Mouse (Mus musculus): ENCODE measurements around the gene Vat1. TPM values are rescaled to one million over a fixed set of nuclear protein-coding genes. Genes with fewer than 3 reads are reported as not detected.
"Not testable (repeated sequence)": the region's sequence is repeated elsewhere in the genome, so short reads cannot be mapped to it uniquely, and the experiment has no call there.

The Vat1 gene
- polyA plus RNA-seq, 1 experiment from 2014 or later = 47.6 TPM

DNA sequence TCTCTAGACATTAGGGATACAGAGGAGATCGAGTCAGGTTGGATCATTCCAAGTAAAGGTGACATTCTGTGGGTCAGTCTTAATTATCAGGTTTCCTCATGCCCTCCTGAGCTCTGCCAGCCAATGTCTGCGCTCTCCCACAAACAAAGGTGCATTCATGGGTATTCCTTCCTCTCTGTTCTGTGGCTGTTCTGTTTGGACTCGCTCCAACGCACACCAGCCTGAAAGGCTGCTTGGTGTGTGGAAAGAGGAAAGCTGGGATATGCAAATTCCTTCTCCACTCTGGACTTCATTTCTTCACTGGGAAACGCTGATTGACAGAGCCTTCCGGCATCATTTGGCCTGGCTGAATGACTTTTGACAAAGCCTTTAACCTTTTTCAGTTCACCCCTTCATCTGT, 11.3 kb downstream of the Vat1 start:
- 73% methylated on average over 6 of the region's 6 CpGs for WGBS
- H3K9me3 ChIP-seq (ENCODE audit: control insufficient read depth, low read depth, low read length) = no peaks in the 10 kb centered on the region
- H3K27ac ChIP-seq (ENCODE audit: low read length) = no peak overlapping the region
- ATAC-seq (ENCODE audit: insufficient number of reproducible peaks, insufficient read depth, low FRiP score, low read depth) = no peak
- H3K27me3 ChIP-seq (ENCODE audit: control insufficient read depth, insufficient read depth, low read length) = no peaks in the 10 kb centered on the region
- no peak overlapping the region for H3K9ac ChIP-seq (replicated peaks; ENCODE audit: low read depth, low read length)
- H3K4me3 ChIP-seq (ENCODE audit: low read depth, low read length) = no peak overlapping the region
- peaks cover 4% of the 10 kb centered on the region; the same call in 1 of the 2 replicates for H3K36me3 ChIP-seq (ENCODE audit: control insufficient read depth, insufficient read depth, low read length)
- H3K4me2 ChIP-seq (replicated peaks; ENCODE audit: low read depth, low read length) = no peak overlapping the region
- peaks cover 12% of the 10 kb centered on the region for H3K4me1 ChIP-seq (ENCODE audit: control insufficient read depth, insufficient read depth, low read length)

DNA sequence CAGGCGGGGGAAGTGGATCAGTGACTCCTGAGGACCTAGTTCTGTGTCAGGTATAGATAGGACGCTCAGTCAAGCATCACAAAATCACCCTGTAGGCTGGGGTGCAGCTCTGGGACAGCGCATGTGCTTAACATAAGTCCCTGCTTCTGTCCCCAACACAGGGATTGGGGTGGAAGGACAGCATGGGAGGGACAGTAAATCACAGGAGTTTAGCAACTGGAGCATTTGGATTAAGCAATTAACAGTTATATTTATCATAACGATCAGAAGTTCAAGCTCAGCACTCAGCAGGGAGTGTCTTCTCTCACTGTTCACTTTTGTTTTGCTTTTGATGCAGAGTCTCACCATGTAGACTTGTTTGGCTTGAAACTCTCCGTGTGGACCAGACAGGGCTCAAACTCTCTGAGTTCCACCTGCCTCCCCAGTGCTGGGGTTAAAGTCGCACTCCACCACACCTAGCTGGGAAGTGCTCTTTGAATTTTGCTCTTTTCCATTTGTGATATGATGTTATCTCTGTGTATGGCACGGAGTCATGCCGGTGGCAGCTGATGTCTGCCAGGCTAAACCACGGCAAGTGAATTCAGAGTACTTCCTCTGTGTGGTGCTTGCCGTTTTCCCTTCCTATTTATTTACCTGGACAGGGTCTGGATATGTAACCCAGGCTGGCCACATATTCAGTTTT, 13.8 kb downstream of the Vat1 start:
- Histone ChIP-seq H3K4me2 (replicated peaks; ENCODE audit: low read depth, low read length) (no peak overlapping the region), H3K4me3 (ENCODE audit: low read depth, low read length) (no peak overlapping the region), H3K27me3 (ENCODE audit: control insufficient read depth, insufficient read depth, low read length) (no peaks in the 10 kb centered on the region), H3K4me1 (ENCODE audit: control insufficient read depth, insufficient read depth, low read length) (peaks cover 2% of the 10 kb centered on the region; the same call in 1 of the 2 replicates), H3K9ac (replicated peaks; ENCODE audit: low read depth, low read length) (no peak overlapping the region), H3K9me3 (ENCODE audit: control insufficient read depth, low read depth, low read length) (no peaks in the 10 kb centered on the region), H3K27ac (ENCODE audit: low read length) (no peak overlapping the region), H3K36me3 (ENCODE audit: control insufficient read depth, insufficient read depth, low read length) (no peaks in the 10 kb centered on the region; the same call in 1 of the 2 replicates)
- 67% methylated on average over 10 of the region's 10 CpGs for WGBS
- no peak for ATAC-seq (ENCODE audit: insufficient number of reproducible peaks, insufficient read depth, low FRiP score, low read depth)

DNA sequence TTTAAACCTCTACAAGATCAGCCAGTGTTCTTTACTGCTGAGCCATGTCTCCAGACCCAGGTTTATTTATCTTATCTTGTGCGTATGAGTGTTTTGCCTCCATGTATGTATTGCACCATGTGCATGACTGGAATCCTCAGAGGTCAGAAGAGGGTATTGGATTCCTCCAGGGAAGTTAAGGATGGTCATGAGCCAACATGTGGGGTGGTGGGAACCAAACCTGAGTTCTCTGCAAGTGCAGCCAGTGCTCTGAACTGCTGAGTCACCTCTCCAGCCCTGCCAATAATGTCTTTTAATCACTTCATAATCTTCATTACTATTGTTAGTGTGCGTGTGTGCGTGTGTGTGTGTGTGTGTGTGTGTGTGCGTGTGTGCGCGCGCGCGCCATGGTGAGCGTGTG, 14.5 kb downstream of the Vat1 start:
- WGBS = 91% methylated on average over 10 of the region's 10 CpGs

DNA sequence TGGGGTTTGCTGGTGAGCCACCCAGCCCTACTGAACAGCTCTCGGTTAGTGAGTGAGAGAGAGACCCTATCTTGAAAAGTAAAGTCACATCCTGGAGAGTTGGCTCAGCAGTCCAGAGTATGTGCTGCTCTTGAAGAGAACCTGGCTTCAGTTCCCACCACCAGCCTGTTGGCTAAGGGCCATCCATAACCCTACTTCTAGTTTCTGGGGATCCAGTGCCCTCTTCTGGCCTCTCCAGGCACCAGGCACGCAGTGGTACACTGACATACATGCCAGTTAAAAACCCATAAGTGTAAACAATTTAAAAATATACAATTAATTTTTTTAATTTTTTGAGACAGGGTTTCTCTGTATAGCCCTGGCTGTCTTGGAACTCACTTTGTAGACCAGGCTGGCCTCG, 15.6 kb downstream of the Vat1 start:
- Histone ChIP-seq H3K4me2 (replicated peaks; ENCODE audit: low read depth, low read length) (no peak overlapping the region), H3K4me3 (ENCODE audit: low read depth, low read length) (no peak overlapping the region), H3K27me3 (ENCODE audit: control insufficient read depth, insufficient read depth, low read length) (no peaks in the 10 kb centered on the region), H3K9me3 (ENCODE audit: control insufficient read depth, low read depth, low read length) (no peaks in the 10 kb centered on the region), H3K4me1 (ENCODE audit: control insufficient read depth, insufficient read depth, low read length) (peaks cover 2% of the 10 kb centered on the region; the same call in 1 of the 2 replicates), H3K36me3 (ENCODE audit: control insufficient read depth, insufficient read depth, low read length) (peaks cover 4% of the 10 kb centered on the region; the same call in 1 of the 2 replicates), H3K27ac (ENCODE audit: low read length) (no peak overlapping the region), H3K9ac (replicated peaks; ENCODE audit: low read depth, low read length) (no peak overlapping the region)
- 84% methylated on average over 3 of the region's 3 CpGs for WGBS
- no peak for ATAC-seq (ENCODE audit: insufficient number of reproducible peaks, insufficient read depth, low FRiP score, low read depth)

More for the DNA sequence above, 14.5 kb downstream of the Vat1 start:
- ATAC-seq (ENCODE audit: insufficient number of reproducible peaks, insufficient read depth, low FRiP score, low read depth) = no peak
- no peaks in the 10 kb centered on the region for H3K36me3 ChIP-seq (ENCODE audit: control insufficient read depth, insufficient read depth, low read length)
- no peak overlapping the region for H3K27ac ChIP-seq (ENCODE audit: low read length)
- no peak overlapping the region for H3K9ac ChIP-seq (replicated peaks; ENCODE audit: low read depth, low read length)
- no peaks in the 10 kb centered on the region for H3K9me3 ChIP-seq (ENCODE audit: control insufficient read depth, low read depth, low read length)
- H3K4me1 ChIP-seq (ENCODE audit: control insufficient read depth, insufficient read depth, low read length) = peaks cover 2% of the 10 kb centered on the region; the same call in 1 of the 2 replicates
- no peak overlapping the region for H3K4me2 ChIP-seq (replicated peaks; ENCODE audit: low read depth, low read length)
- H3K27me3 ChIP-seq (ENCODE audit: control insufficient read depth, insufficient read depth, low read length) = no peaks in the 10 kb centered on the region
- H3K4me3 ChIP-seq (ENCODE audit: low read depth, low read length) = no peak overlapping the region

DNA sequence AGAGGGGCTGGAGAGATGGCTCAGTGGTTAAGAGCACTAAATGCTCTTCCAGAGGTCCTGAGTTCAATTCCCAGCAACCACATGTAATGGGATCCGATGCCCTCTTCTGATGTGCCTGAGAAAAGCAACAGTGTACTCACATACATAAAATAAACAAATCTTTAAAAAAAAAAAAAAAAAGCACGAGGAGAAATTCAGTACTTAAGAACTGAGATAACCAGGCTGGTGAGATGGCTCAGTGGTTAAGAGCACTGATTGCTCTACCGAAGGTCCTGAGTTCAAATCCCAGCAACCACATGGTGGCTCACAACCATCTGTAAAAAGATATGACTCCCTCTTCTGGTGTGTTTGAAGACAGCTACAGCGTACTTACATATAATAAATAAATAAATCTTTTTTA, 16.4 kb downstream of the Vat1 start:
- not testable (repeated sequence) for H3K27me3 ChIP-seq (ENCODE audit: control insufficient read depth, insufficient read depth, low read length); H3K9me3 ChIP-seq (ENCODE audit: control insufficient read depth, low read depth, low read length); H3K4me3 ChIP-seq (ENCODE audit: low read depth, low read length); H3K9ac ChIP-seq (replicated peaks; ENCODE audit: low read depth, low read length); H3K4me2 ChIP-seq (replicated peaks; ENCODE audit: low read depth, low read length); ATAC-seq (ENCODE audit: insufficient number of reproducible peaks, insufficient read depth, low FRiP score, low read depth); H3K27ac ChIP-seq (ENCODE audit: low read length); H3K4me1 ChIP-seq (ENCODE audit: control insufficient read depth, insufficient read depth, low read length); H3K36me3 ChIP-seq (ENCODE audit: control insufficient read depth, insufficient read depth, low read length)
- 78% methylated on average over 4 of the region's 4 CpGs for WGBS

DNA sequence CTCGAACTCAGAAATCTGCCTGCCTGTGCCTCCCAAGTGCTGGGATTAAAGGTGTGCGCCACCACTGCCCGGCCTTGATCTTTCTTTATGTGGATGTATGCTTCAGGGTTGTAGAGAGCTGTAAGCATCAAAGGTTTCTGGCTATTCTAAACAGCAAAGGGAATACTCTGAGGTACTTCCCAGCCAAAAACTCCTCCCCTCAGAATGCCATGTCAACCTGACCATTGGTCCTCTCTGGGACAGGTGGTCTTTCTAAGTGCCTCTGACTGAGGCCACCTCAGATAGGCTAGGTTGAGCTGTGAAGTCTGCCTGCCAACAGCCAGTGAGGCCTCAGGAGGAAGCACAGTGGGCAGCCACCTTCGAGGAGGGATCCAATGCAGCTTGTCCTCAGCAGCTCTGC, 17.1 kb downstream of the Vat1 start:
- H3K9me3 ChIP-seq (ENCODE audit: control insufficient read depth, low read depth, low read length) = no peaks in the 10 kb centered on the region
- H3K9ac ChIP-seq (replicated peaks; ENCODE audit: low read depth, low read length) = no peak overlapping the region
- 77% methylated on average over 4 of the region's 4 CpGs for WGBS
- H3K4me3 ChIP-seq (ENCODE audit: low read depth, low read length) = peak overlapping the region; percentile 40; the same call in 1 of the 2 replicates
- H3K27ac ChIP-seq (ENCODE audit: low read length) = peak overlapping the region; percentile 77; the same call in 1 of the 2 replicates
- peak overlapping the region; percentile 59 for H3K4me2 ChIP-seq (replicated peaks; ENCODE audit: low read depth, low read length)
- H3K4me1 ChIP-seq (ENCODE audit: control insufficient read depth, insufficient read depth, low read length) = peaks cover 8% of the 10 kb centered on the region; the same call in 1 of the 2 replicates
- H3K36me3 ChIP-seq (ENCODE audit: control insufficient read depth, insufficient read depth, low read length) = peaks cover 16% of the 10 kb centered on the region
- H3K27me3 ChIP-seq (ENCODE audit: control insufficient read depth, insufficient read depth, low read length) = no peaks in the 10 kb centered on the region
- ATAC-seq (ENCODE audit: insufficient number of reproducible peaks, insufficient read depth, low FRiP score, low read depth) = no peak

DNA sequence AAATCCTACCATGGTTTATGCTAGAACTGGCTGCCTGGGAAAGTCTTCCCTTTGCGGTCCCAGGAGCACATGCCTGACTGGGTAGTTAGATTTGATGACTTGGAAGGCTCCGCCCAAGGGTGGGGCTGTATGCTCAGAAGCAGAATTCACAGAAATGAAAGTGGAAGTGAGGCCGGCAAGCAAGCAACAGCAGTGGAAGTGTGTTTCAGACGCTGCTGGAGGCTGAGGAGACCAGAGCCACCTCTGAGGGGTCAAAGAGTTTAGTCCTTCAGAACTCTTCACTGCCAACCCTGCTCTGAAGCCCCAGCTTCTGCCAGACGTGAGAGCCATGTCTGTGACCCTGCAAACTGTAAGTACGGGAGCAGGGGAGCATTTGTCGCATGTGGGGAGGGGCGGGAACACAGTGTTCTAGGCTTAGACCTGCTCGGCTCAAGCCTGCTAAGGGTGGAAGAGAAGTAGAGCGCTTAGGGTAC, 17.7 kb downstream of the Vat1 start, which contains the start of gene Ifi35:
Gene Ifi35 (plus strand): TSS at position 134 of the 473 bp plus-strand sequence.
- ATAC-seq (ENCODE audit: insufficient number of reproducible peaks, insufficient read depth, low FRiP score, low read depth) = peak; percentile 70
- 16% methylated on average over 10 of the region's 10 CpGs for WGBS

DNA sequence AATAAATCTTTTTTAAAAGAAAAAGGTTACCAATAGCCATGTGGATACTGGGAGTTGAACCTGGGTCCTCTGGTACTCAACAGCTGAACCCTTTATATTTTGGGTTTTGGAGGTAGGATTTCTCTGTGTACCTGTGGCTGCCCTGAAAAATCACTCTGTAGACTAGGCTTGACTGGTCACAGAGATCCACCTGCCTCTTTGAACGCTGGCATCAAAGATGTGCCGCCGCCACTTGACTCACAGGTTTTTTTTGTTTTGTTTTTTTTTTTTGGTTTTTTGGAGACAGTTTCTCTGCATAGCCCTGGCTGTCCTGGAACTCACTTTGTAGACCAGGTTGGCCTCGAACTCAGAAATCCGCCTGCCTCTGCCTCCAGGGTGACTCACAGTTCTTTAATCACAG, 18.2 kb downstream of the Vat1 start:
- Histone ChIP-seq H3K4me1 (ENCODE audit: control insufficient read depth, insufficient read depth, low read length) (peaks cover 17% of the 10 kb centered on the region; the same call in 1 of the 2 replicates), H3K27ac (ENCODE audit: low read length) (peak overlapping the region; percentile 10; the same call in 1 of the 2 replicates), H3K4me3 (ENCODE audit: low read depth, low read length) (no peak overlapping the region), H3K27me3 (ENCODE audit: control insufficient read depth, insufficient read depth, low read length) (no peaks in the 10 kb centered on the region), H3K9ac (replicated peaks; ENCODE audit: low read depth, low read length) (no peak overlapping the region), H3K36me3 (ENCODE audit: control insufficient read depth, insufficient read depth, low read length) (peaks cover 21% of the 10 kb centered on the region), H3K4me2 (replicated peaks; ENCODE audit: low read depth, low read length) (peak overlapping the region; percentile 59; the same call in 1 of the 2 replicates), H3K9me3 (ENCODE audit: control insufficient read depth, low read depth, low read length) (no peaks in the 10 kb centered on the region)
- no peak for ATAC-seq (ENCODE audit: insufficient number of reproducible peaks, insufficient read depth, low FRiP score, low read depth)
- WGBS = 87% methylated on average over 5 of the region's 5 CpGs

More for the DNA sequence above, 17.7 kb downstream of the Vat1 start, which contains the start of gene Ifi35:
- Histone ChIP-seq H3K9ac (replicated peaks; ENCODE audit: low read depth, low read length) (peak within 1 kb of the TSS; percentile 40), H3K27ac (ENCODE audit: low read length) (peak within 1 kb of the TSS; percentile 77), H3K4me3 (ENCODE audit: low read depth, low read length) (peak within 1 kb of the TSS; percentile 40), H3K27me3 (ENCODE audit: control insufficient read depth, insufficient read depth, low read length) (no peaks in the 10 kb centered on the region), H3K36me3 (ENCODE audit: control insufficient read depth, insufficient read depth, low read length) (peaks cover 21% of the 10 kb centered on the region), H3K4me2 (replicated peaks; ENCODE audit: low read depth, low read length) (peak within 1 kb of the TSS; percentile 59), H3K9me3 (ENCODE audit: control insufficient read depth, low read depth, low read length) (no peaks in the 10 kb centered on the region), H3K4me1 (ENCODE audit: control insufficient read depth, insufficient read depth, low read length) (peaks cover 14% of the 10 kb centered on the region; the same call in 1 of the 2 replicates)
